Mouse (Mus musculus) testis, postnatal 10 days (tissue): ENCODE results near the gene Ndfip2.

Experiments used
- DNase-seq: peaks from one replicate; pipeline ENCODE4 v3.0.0; 2021; ENCODE audit warnings: low spot score

Gene Ndfip2

GRCm38 (mm10) chr14:105258379-105259034, at the start of gene Ndfip2:
Gene Ndfip2, plus strand, starts transcription at chr14:105258573.
- peak; percentile 85 for DNase-seq

- DNase-seq, result no peak
Measured at GRCm38 (mm10) chr14:105219525-105220376, 38.6 kb upstream of the Ndfip2 start.

- no peak for DNase-seq
Measured at GRCm38 (mm10) chr14:105222240-105222639, 36.1 kb upstream of the Ndfip2 start.

- no peak for DNase-seq
Measured at GRCm38 (mm10) chr14:105225790-105226189, 32.6 kb upstream of the Ndfip2 start.

GRCm38 (mm10) chr14:105232421-105232820, 26.0 kb upstream of the Ndfip2 start:
- DNase-seq, result no peak

GRCm38 (mm10) chr14:105236596-105236995, 21.8 kb upstream of the Ndfip2 start:
- DNase-seq, result no peak

- no peak for DNase-seq
Measured at GRCm38 (mm10) chr14:105237736-105238135, 20.6 kb upstream of the Ndfip2 start.

GRCm38 (mm10) chr14:105238450-105239038, 19.8 kb upstream of the Ndfip2 start:
- DNase-seq, result no peak

- DNase-seq, result no peak
Measured at GRCm38 (mm10) chr14:105240120-105240519, 18.3 kb upstream of the Ndfip2 start.

- DNase-seq, result no peak
Measured at GRCm38 (mm10) chr14:105243805-105244443, 14.4 kb upstream of the Ndfip2 start.

- no peak for DNase-seq
Measured at GRCm38 (mm10) chr14:105251038-105251437, 7.3 kb upstream of the Ndfip2 start.

GRCm38 (mm10) chr14:105253304-105253703, 5.1 kb upstream of the Ndfip2 start:
- DNase-seq, result no peak

- no peak for DNase-seq
Measured at GRCm38 (mm10) chr14:105254401-105254800, 4.0 kb upstream of the Ndfip2 start.

- no peak for DNase-seq
Measured at GRCm38 (mm10) chr14:105255620-105256019, 2.8 kb upstream of the Ndfip2 start.

GRCm38 (mm10) chr14:105259035-105259880, 885 bp downstream of the Ndfip2 start:
- DNase-seq, result peak; percentile 58

- DNase-seq, result no peak
Measured at GRCm38 (mm10) chr14:105262923-105263322, 4.5 kb downstream of the Ndfip2 start.

- no peak for DNase-seq
Measured at GRCm38 (mm10) chr14:105267095-105267494, 8.7 kb downstream of the Ndfip2 start.

- DNase-seq, result no peak
Measured at GRCm38 (mm10) chr14:105272030-105272429, 13.7 kb downstream of the Ndfip2 start.

GRCm38 (mm10) chr14:105272539-105272938, 14.2 kb downstream of the Ndfip2 start:
- no peak for DNase-seq

- DNase-seq, result no peak
Measured at GRCm38 (mm10) chr14:105275196-105275595, 16.8 kb downstream of the Ndfip2 start.

GRCm38 (mm10) chr14:105277277-105277676, 18.9 kb downstream of the Ndfip2 start:
- DNase-seq, result no peak
